In the genomic region with DNA sequence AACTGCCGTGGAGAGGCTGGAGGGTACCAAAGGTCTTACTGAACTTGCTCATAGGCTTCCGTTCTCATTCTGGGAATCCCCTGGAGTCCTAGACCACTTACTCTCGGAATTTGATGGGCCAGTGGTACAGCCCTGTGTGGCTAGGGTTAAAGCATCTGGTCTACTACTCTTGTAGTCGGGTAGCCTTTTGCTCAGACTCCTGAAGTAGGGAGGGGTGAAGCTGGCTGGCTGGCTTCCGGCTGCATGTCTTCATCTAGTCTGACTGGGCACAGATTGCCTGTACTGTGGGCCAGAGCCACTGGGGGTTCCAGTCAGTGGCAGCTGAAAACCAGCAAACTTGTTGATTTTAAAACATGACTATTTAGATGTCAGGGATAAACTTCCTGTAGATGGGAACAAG, we compare ENCODE assay signal across 9 mouse cellular contexts.
DNase-seq lines count a peak whose midpoint lies in the region; ATAC-seq lines count a peak whose summit lies in the region.
"Had no signal": no experiment of that assay in that cellular context is flagged by ENCODE, and none has a peak within 500 bp of the region (broad histone marks: within the 10 kb centered on the region; RNA-seq: fewer than 3 reads in every experiment).

No protein-coding gene starts in this region.

- ATAC-seq in stomach, embryonic 16.5 days (ENCODE audit: insufficient read depth, low FRiP score): 0 out of 2 replicates have a peak, but pooled peaks have one; percentile 25
- no peak for ATAC-seq in liver, embryonic 11.5 days (replicated peaks; ENCODE audit: low FRiP score)

- H3K4me1 ChIP-seq in stomach, embryonic 16.5 days (ENCODE audit: control insufficient read depth, insufficient read depth, low read length): peaks cover 8% of the 10 kb centered on the region; the same call in 1 of the 2 replicates
- no peaks in the 10 kb centered on the region for H3K4me1 ChIP-seq in liver, embryonic 11.5 days (replicated peaks; ENCODE audit: control insufficient read depth, insufficient read depth, low read length)
- H3K4me1 ChIP-seq: neural tube, embryonic 12.5 days had no signal

- DNase-seq in cerebellum, adult 11-12 months: peak; percentile 18
- DNase-seq in cerebellum, adult 11 months: no peak
- peak; percentile 57 for DNase-seq in urinary bladder, postnatal 14 days (ENCODE audit: low spot score)
- no peak for DNase-seq in urinary bladder, adult 2 months (ENCODE audit: low spot score)
- peak; percentile 31 for DNase-seq in kidney, adult 9 months
- DNase-seq in liver, embryonic 11.5 days (ENCODE audit: low spot score): no peak
- DNase-seq in layer of hippocampus, adult 9-11 months: no peak

- no peak overlapping the region for H3K9ac ChIP-seq in stomach, embryonic 16.5 days (ENCODE audit: low read length)
- H3K9ac ChIP-seq in liver, embryonic 11.5 days (ENCODE audit: low read depth, low read length): no peak overlapping the region
- H3K9ac ChIP-seq: neural tube, embryonic 12.5 days had no signal

- H3K4me3 ChIP-seq in stomach, embryonic 16.5 days (replicated peaks; ENCODE audit: low read length): no peak overlapping the region
- no peak overlapping the region for H3K4me3 ChIP-seq in liver, embryonic 11.5 days (ENCODE audit: low read depth, low read length)
- H3K4me3 ChIP-seq: neural tube, embryonic 12.5 days had no signal

- WGBS in stomach, embryonic 16.5 days: 50% methylated on average over 5 of the region's 5 CpGs
- 73% methylated on average over 5 of the region's 5 CpGs for WGBS in liver, embryonic 11.5 days

- peak overlapping the region; percentile 85 for H3K27ac ChIP-seq in stomach, embryonic 16.5 days (ENCODE audit: low read length)
- H3K27ac ChIP-seq in liver, embryonic 11.5 days (ENCODE audit: low read depth, low read length): no peak overlapping the region
- H3K27ac ChIP-seq: neural tube, embryonic 12.5 days had no signal

- H3K36me3 ChIP-seq in stomach, embryonic 16.5 days (ENCODE audit: control insufficient read depth, insufficient read depth, low read length): 0 out of 2 replicates have a peak, but pooled peaks cover 2% of the 10 kb centered on the region
- no peaks in the 10 kb centered on the region for H3K36me3 ChIP-seq in liver, embryonic 11.5 days (ENCODE audit: control insufficient read depth, insufficient read depth, low read length)
- H3K36me3 ChIP-seq: neural tube, embryonic 12.5 days had no signal

- H3K27me3 ChIP-seq in stomach, embryonic 16.5 days (ENCODE audit: control insufficient read depth, insufficient read depth, low read length): no peaks in the 10 kb centered on the region
- no peaks in the 10 kb centered on the region for H3K27me3 ChIP-seq in liver, embryonic 11.5 days (replicated peaks; ENCODE audit: control insufficient read depth, insufficient read depth, low read length)
- H3K27me3 ChIP-seq: neural tube, embryonic 12.5 days had no signal

- no peak overlapping the region for H3K4me2 ChIP-seq in stomach, embryonic 16.5 days (ENCODE audit: low read depth, low read length)
- H3K4me2 ChIP-seq in liver, embryonic 11.5 days: no peak overlapping the region
- H3K4me2 ChIP-seq: neural tube, embryonic 12.5 days had no signal

- H3K9me3 ChIP-seq in stomach, embryonic 16.5 days (replicated peaks; ENCODE audit: control insufficient read depth, low read length): no peaks in the 10 kb centered on the region
- H3K9me3 ChIP-seq in liver, embryonic 11.5 days (ENCODE audit: control insufficient read depth, low read length): no peaks in the 10 kb centered on the region
- H3K9me3 ChIP-seq: neural tube, embryonic 12.5 days had no signal

Comparison
In these comparisons a context has a peak if more than half of its experiments do, and no peak if none do; other contexts are left out.
1. DNase-seq: peak in cerebellum, adult 11-12 months (single experiment), urinary bladder, postnatal 14 days (single experiment) and kidney, adult 9 months (single experiment); none in cerebellum, adult 11 months (single experiment), urinary bladder, adult 2 months (single experiment), liver, embryonic 11.5 days (single experiment) and layer of hippocampus, adult 9-11 months (single experiment).